Mouse (Mus musculus) cerebellum, adult 2 months (tissue): Measurements from ENCODE around the gene Foxf1. TPM values are rescaled to one million over a fixed set of nuclear protein-coding genes. Genes with fewer than 3 reads are reported as not detected.

Source experiments
- DNase-seq, 2 experiments: peaks; one replicate each; pipeline ENCODE4 v3.0.0; 2021
- H3K27ac ChIP-seq: fragments of 200-500 bp; 2 replicates; pipeline ENCODE4 v1.5.1; 2012; ENCODE audit warnings: low read length, control low read depth, inconsistent platforms; ENCODE audit not compliant: insufficient read depth
- H3K27me3 ChIP-seq: fragments of 200-500 bp; 2 replicates; pipeline ENCODE4 v1.6.1; 2012; ENCODE audit warnings: inconsistent platforms, mild to moderate bottlenecking, low read length, moderate library complexity; ENCODE audit not compliant: control insufficient read depth, insufficient read depth
- H3K4me1 ChIP-seq: fragments of 200-500 bp; 2 replicates; pipeline ENCODE4 v1.6.1; 2011; ENCODE audit warnings: low read length; ENCODE audit not compliant: control insufficient read depth, insufficient read depth
- H3K4me3 ChIP-seq: fragments of 200-500 bp; replicated peaks from 2 replicates; pipeline ENCODE3; 2011; ENCODE audit warnings: mild to moderate bottlenecking, low read depth, low read length, control low read depth; ENCODE audit not compliant: insufficient read depth
- CTCF ChIP-seq: fragments of 200-500 bp; IDR thresholded peaks from 2 replicates; pipeline ENCODE4 v1.5.1; 2011; ENCODE audit warnings: low read depth, mild to moderate bottlenecking, control low read depth, low read length, moderate library complexity, borderline replicate concordance; ENCODE audit not compliant: insufficient read depth
- POLR2A ChIP-seq: fragments of 200-500 bp; IDR thresholded peaks from 2 replicates; pipeline ENCODE4 v1.6.1; 2011; ENCODE audit warnings: low read length, control low read depth, borderline replicate concordance; ENCODE audit not compliant: insufficient read depth
- WGBS: fragments of 180-500 bp; shearing (Covaris S2); methylation state at CpG from one replicate; pipeline ENCODE4 v1.1.7; 2018; 5-methylcytosine and 5-hydroxymethylcytosine counted together
- polyA plus RNA-seq: library from polyadenylated mRNA; depleted of rRNA; stranded (reverse); fragments of >200 nt; gene quantifications from 2 replicates; pipeline ENCODE4 v1.2.3, GENCODE M21; 2012; rRNA removed

Gene Foxf1
- polyA plus RNA-seq, result 1.2 and 1.7 TPM in 2 replicates

- WGBS, result under 1% methylated on average over 50 of the region's 83 CpGs
- H3K4me3 ChIP-seq, result peak within 1 kb of the TSS; percentile 34
- no peak within 1 kb of the TSS for H3K27ac ChIP-seq
Measured at GRCm38 (mm10) chr8:121084210-121084951, at the start of gene Foxf1. Foxf1 (plus strand) TSS chr8:121084386.

GRCm38 (mm10) chr8:121035611-121036010 is 48.6 kb upstream of the Foxf1 start:
- no peak overlapping the region for H3K27ac ChIP-seq
- no peak for DNase-seq
- H3K4me3 ChIP-seq, result no peak overlapping the region
- no peaks in the 10 kb centered on the region for H3K27me3 ChIP-seq
- H3K4me1 ChIP-seq, result no peaks in the 10 kb centered on the region
- WGBS, result 86% methylated on average over 8 of the region's 8 CpGs
- TF ChIP-seq CTCF, result no peak
- TF ChIP-seq POLR2A, result no peak

More at GRCm38 (mm10) chr8:121084210-121084951, at the start of gene Foxf1:
- Histone ChIP-seq H3K4me1 (no peaks in the 10 kb centered on the region), H3K27me3 (peaks cover 11% of the 10 kb centered on the region; the same call in 1 of the 2 replicates)
- TF ChIP-seq POLR2A (no peak), CTCF (no peak)
- no peak for DNase-seq

- H3K27me3 ChIP-seq, result no peaks in the 10 kb centered on the region
- DNase-seq, result no peak
- H3K4me3 ChIP-seq, result no peak overlapping the region
- TF ChIP-seq CTCF, result no peak
- TF ChIP-seq POLR2A, result no peak
- 60% methylated on average over 19 of the region's 19 CpGs for WGBS
- H3K27ac ChIP-seq, result no peak overlapping the region
- no peaks in the 10 kb centered on the region for H3K4me1 ChIP-seq
Measured at GRCm38 (mm10) chr8:121043719-121044440, 40.3 kb upstream of the Foxf1 start.

DNA sequence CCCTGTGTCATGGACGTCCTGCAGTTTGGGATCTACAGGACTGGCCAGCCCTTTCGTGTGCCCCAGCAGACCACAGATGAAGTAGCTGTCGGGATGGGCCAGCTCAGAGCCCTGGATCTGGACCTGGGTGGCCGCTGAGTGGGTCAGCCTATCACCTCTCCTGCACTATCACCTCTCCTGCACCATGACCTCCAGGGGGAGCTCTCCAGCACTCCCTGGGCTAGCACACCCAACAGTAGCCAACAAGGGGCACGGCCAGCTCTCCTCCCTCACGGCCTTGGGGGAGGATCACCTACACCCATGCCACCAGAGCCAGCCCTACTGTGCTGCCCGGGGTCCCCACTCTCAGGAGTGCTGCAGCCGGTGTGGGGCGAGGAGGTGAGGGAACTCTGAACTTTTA is 36.7 kb upstream of the Foxf1 start:
- WGBS, result 69% methylated on average over 9 of the region's 9 CpGs
- no peak overlapping the region for H3K4me3 ChIP-seq
- no peaks in the 10 kb centered on the region for H3K27me3 ChIP-seq
- no peak for DNase-seq
- no peak overlapping the region for H3K27ac ChIP-seq
- H3K4me1 ChIP-seq, result no peaks in the 10 kb centered on the region
- TF ChIP-seq POLR2A (no peak), CTCF (no peak)

DNA sequence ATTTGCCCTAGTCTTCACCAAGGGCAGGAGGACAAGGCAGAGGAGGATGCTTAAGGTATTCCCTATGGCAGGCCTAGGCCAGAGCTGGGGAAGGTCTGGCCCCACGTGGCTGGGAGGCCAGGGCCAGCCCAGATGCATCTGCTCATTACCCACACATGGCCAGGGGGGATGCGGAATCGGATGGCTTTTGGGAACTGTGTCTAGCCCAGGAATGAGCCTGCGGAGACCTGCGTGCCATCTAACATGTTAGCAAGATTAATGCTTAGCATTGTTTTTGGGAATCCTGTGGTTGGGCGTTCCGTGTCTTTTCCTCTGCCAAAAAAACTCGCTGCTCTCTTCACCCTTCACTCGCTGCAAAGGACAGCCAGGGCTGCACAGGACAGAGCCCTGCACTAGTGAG is 26.1 kb upstream of the Foxf1 start:
- no peak overlapping the region for H3K27ac ChIP-seq
- no peaks in the 10 kb centered on the region for H3K4me1 ChIP-seq
- H3K4me3 ChIP-seq, result no peak overlapping the region
- no peaks in the 10 kb centered on the region for H3K27me3 ChIP-seq
- TF ChIP-seq CTCF (no peak), POLR2A (no peak)
- no peak for DNase-seq
- whole genome bisulfite sequencing, result 51% methylated on average over 9 of the region's 9 CpGs

DNA sequence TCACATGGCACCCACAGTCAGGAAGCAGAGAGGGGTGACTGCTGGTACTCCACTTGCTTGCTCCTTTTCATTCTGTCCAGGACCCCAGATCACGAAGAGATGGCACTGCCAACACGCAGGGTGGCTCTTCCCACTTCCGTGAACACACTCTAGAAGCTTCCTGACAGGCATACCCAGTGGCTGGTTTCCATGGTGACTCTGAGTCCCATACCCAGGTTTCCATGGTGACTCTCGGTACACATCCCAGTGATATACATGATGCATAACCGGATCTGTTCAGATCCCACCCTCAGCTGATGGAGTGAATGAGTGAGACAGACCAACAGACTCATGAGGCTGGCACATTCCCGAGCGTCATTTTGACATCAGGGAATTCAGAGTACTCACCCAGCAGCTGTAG is 25.1 kb upstream of the Foxf1 start:
- Histone ChIP-seq H3K4me3 (no peak overlapping the region), H3K27me3 (no peaks in the 10 kb centered on the region), H3K27ac (no peak overlapping the region), H3K4me1 (no peaks in the 10 kb centered on the region)
- TF ChIP-seq CTCF, result no peak
- no peak for TF ChIP-seq POLR2A
- DNase-seq, result no peak
- WGBS, result 34% methylated on average over 7 of the region's 7 CpGs

- WGBS, result 63% methylated on average over 6 of the region's 6 CpGs
- no peaks in the 10 kb centered on the region for H3K27me3 ChIP-seq
- TF ChIP-seq CTCF (no peak), POLR2A (no peak)
- H3K4me3 ChIP-seq, result no peak overlapping the region
- no peaks in the 10 kb centered on the region for H3K4me1 ChIP-seq
- no peak overlapping the region for H3K27ac ChIP-seq
- no peak for DNase-seq
Measured at GRCm38 (mm10) chr8:121062521-121062920, 21.7 kb upstream of the Foxf1 start.

- TF ChIP-seq CTCF (no peak), POLR2A (no peak)
Measured at GRCm38 (mm10) chr8:121063649-121064048, 20.5 kb upstream of the Foxf1 start.

More at GRCm38 (mm10) chr8:121063649-121064048, 20.5 kb upstream of the Foxf1 start:
- H3K27ac ChIP-seq, result no peak overlapping the region
- H3K4me3 ChIP-seq, result no peak overlapping the region
- no peak for DNase-seq
- no peaks in the 10 kb centered on the region for H3K27me3 ChIP-seq
- 36% methylated on average over 13 of the region's 13 CpGs for WGBS
- no peaks in the 10 kb centered on the region for H3K4me1 ChIP-seq
